Mouse (Mus musculus) neural tube, embryonic 13.5 days (tissue): ENCODE measurements around the gene Bcl2l11. TPM values are rescaled to one million over a fixed set of nuclear protein-coding genes. Genes with fewer than 3 reads are reported as not detected.

Source experiments
- ATAC-seq: fragments of 200-750 bp; cut with Nextera tagmentation; 2 replicates; pipeline ENCODE4 v1.8.0; 2017; ENCODE audit warnings: low read depth, mild to moderate bottlenecking, moderate TSS enrichment, moderate library complexity
- H3K27ac ChIP-seq: fragments of 300-500 bp; sonication (generic); replicated peaks from 2 replicates; pipeline ENCODE4 v1.5.1; 2015; ENCODE audit warnings: moderate library complexity, mild to moderate bottlenecking, inconsistent platforms
- H3K27me3 ChIP-seq: fragments of 300-500 bp; sonication (generic); 2 replicates; pipeline ENCODE4 v1.6.1; 2015; ENCODE audit warnings: mild to moderate bottlenecking, inconsistent platforms
- H3K36me3 ChIP-seq: fragments of 300-500 bp; sonication (generic); 2 replicates; pipeline ENCODE4 v1.6.1; 2015; ENCODE audit warnings: mild to moderate bottlenecking, inconsistent platforms
- H3K4me1 ChIP-seq: fragments of 300-500 bp; sonication (generic); replicated peaks from 2 replicates; pipeline ENCODE4 v1.6.1; 2015; ENCODE audit warnings: inconsistent platforms
- H3K4me2 ChIP-seq: fragments of 300-500 bp; sonication (generic); 2 replicates; pipeline ENCODE4 v1.6.1; 2015; ENCODE audit warnings: inconsistent platforms, mild to moderate bottlenecking, moderate library complexity
- H3K4me3 ChIP-seq: fragments of 300-500 bp; sonication (generic); 2 replicates; pipeline ENCODE4 v1.5.1; 2015; ENCODE audit warnings: mild to moderate bottlenecking, inconsistent platforms
- H3K9ac ChIP-seq: fragments of 300-500 bp; sonication (generic); 2 replicates; pipeline ENCODE4 v1.6.1; 2015; ENCODE audit warnings: moderate library complexity, mild to moderate bottlenecking, inconsistent platforms
- H3K9me3 ChIP-seq: fragments of 300-500 bp; sonication (generic); 2 replicates; pipeline ENCODE4 v1.6.1; 2016; ENCODE audit warnings: inconsistent platforms
- WGBS: fragments of 180-500 bp; shearing (Covaris S2); methylation state at CpG from one replicate; pipeline ENCODE4 v1.1.7; 2015; 5-methylcytosine and 5-hydroxymethylcytosine counted together
- polyA plus RNA-seq: library from polyadenylated mRNA; unstranded; fragments of >200 nt; fragmentation: Nextera tagmentation; extraction: Ambion mirVana; gene quantifications from 2 replicates; pipeline ENCODE4 v1.2.1, GENCODE M21; 2015

The Bcl2l11 gene
- polyA plus RNA-seq, 1 experiment from 2014 or later, result 14.8 TPM

DNA sequence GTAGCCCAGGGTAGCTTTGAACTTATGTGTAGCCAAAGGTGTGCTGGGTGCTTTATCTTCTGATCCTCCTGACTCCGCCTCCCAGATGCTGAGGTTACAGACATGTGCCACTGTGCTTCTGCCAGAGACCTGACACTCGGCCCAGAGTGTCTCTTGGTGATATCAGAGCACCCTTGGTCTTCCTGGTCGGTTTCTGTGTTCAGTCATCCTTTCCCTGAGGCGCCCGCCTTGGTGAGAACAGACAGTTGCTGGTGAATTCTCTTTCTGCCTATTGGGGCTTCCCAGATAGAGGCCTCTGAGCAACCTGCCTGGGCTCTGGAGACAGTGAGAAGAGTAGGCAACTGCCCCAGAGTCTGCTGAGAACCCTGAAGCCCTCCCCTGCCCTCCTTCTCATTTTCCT lies 6.8 kb downstream of the Bcl2l11 start:
- 92% methylated on average over 5 of the region's 5 CpGs for WGBS

DNA sequence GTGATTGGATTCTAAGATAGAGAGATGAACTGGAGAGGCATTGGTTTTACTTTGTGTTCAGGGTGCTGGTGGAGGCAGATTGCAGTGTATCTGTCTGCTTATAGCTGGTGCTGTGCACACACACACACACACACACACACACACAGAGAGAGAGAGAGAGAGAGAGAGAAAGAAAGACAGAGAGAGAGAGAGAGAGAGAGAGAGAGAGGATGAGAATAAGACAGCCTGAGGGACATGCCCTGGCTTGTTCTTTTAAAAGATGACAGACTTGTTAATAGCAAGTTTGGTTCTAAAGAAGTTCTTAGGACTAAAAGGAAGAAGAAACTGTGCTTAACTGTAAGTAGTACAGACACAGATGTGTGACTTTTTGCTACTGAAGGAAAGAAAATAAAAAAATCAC lies 8.0 kb downstream of the Bcl2l11 start:
- Histone ChIP-seq H3K4me3 (no peak overlapping the region), H3K9ac (no peak overlapping the region), H3K27me3 (no peaks in the 10 kb centered on the region; the same call in 1 of the 2 replicates), H3K27ac (no peak overlapping the region), H3K36me3 (peaks cover 20% of the 10 kb centered on the region), H3K4me1 (peaks cover 67% of the 10 kb centered on the region), H3K4me2 (no peak overlapping the region), H3K9me3 (no peaks in the 10 kb centered on the region)
- ATAC-seq, result no peak

More for the DNA sequence above, 6.8 kb downstream of the Bcl2l11 start:
- peaks cover 20% of the 10 kb centered on the region for H3K36me3 ChIP-seq
- H3K27ac ChIP-seq, result no peak overlapping the region
- no peak for ATAC-seq
- no peak overlapping the region for H3K4me3 ChIP-seq
- H3K9me3 ChIP-seq, result no peaks in the 10 kb centered on the region
- H3K27me3 ChIP-seq, result no peaks in the 10 kb centered on the region; the same call in 1 of the 2 replicates
- H3K4me2 ChIP-seq, result no peak overlapping the region
- peaks cover 64% of the 10 kb centered on the region for H3K4me1 ChIP-seq
- H3K9ac ChIP-seq, result no peak overlapping the region

DNA sequence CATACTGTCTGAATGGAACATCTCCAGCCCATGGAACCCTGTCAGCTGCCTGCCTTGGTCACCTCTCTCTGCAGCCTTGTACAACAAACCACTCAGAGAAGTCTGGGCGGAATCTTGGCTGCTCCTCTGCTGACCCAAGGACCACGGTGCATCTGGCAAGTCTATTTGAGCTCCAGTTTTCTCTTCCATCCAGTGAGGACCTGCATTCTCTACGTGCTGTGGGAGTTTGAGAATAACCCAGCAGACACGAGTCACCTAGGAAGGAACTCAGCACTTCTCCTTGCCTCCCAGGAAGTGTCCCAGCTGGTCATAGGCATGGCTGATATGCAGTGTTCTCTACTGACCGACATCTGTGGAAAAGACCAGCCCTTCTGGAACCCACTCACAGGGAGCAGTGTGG lies 8.6 kb downstream of the Bcl2l11 start:
- H3K4me3 ChIP-seq, result no peak overlapping the region

DNA sequence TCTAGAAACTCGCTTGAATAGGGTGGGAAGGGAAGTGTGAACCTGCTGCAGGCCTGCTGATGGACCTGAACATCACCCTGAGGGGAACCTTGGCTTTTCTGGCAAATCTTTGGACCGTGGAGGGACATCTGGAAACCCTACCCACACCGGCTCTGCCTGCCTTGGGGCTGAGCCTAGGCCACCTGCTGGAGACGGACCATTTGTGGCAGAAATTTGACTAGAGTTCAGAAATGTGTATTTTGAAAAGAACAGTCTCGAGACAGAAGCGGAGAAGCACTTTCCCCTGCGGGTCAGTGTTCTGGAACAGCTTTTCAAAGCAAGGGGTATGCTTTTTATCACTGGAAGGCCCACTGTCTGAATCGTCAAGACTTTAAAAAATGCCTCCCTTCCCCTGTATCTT lies 9.1 kb downstream of the Bcl2l11 start:
- Histone ChIP-seq H3K36me3 (peaks cover 20% of the 10 kb centered on the region), H3K9ac (no peak overlapping the region), H3K27me3 (no peaks in the 10 kb centered on the region), H3K4me1 (peaks cover 68% of the 10 kb centered on the region), H3K4me2 (no peak overlapping the region), H3K27ac (no peak overlapping the region), H3K4me3 (no peak overlapping the region), H3K9me3 (no peaks in the 10 kb centered on the region)
- 69% methylated on average over 8 of the region's 8 CpGs for WGBS
- no peak for ATAC-seq

More for the DNA sequence above, 8.6 kb downstream of the Bcl2l11 start:
- H3K4me2 ChIP-seq, result no peak overlapping the region
- no peak overlapping the region for H3K9ac ChIP-seq
- no peak overlapping the region for H3K27ac ChIP-seq
- H3K27me3 ChIP-seq, result no peaks in the 10 kb centered on the region
- H3K4me1 ChIP-seq, result peaks cover 68% of the 10 kb centered on the region
- WGBS, result 81% methylated on average over 5 of the region's 5 CpGs
- H3K36me3 ChIP-seq, result peaks cover 20% of the 10 kb centered on the region
- ATAC-seq, result no peak
- no peaks in the 10 kb centered on the region for H3K9me3 ChIP-seq

DNA sequence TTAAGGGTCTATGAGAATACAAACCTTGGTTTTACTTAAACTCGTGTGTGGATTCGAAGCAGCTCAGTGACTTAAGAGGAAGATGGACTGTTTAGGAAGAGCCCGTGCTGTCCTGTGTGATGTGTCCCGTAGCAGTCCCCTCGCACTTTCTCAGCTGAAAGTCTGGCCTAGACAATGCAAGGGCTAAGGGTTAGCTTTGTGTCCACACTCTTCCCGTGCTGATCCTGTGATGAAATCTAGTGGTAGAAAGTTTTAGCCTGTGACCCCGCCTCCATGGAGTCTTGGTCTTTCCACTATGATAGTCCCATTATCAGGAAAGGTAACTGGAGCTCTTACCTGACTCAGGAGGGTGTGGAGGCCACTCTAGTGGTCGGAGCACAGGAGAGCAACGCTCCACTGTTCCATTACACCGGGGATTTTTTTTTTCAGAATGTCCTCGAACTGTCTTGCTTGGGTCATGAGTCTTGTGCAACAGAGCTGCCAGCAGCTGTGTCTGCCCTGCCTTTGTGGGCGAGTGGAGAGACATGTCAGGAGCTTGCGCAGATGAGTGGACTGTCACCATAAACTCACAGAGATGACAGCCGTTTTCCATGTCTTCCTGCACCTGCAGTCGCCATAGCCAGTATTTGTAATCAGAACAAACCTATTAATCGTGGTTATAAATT lies 11.1 kb downstream of the Bcl2l11 start:
- Histone ChIP-seq H3K27me3 (no peaks in the 10 kb centered on the region), H3K4me2 (no peak overlapping the region), H3K36me3 (peaks cover 10% of the 10 kb centered on the region; the same call in 1 of the 2 replicates), H3K4me1 (peaks cover 67% of the 10 kb centered on the region), H3K9ac (no peak overlapping the region), H3K27ac (no peak overlapping the region), H3K9me3 (no peaks in the 10 kb centered on the region), H3K4me3 (no peak overlapping the region)
- 88% methylated on average over 16 of the region's 16 CpGs for WGBS
- no peak for ATAC-seq

DNA sequence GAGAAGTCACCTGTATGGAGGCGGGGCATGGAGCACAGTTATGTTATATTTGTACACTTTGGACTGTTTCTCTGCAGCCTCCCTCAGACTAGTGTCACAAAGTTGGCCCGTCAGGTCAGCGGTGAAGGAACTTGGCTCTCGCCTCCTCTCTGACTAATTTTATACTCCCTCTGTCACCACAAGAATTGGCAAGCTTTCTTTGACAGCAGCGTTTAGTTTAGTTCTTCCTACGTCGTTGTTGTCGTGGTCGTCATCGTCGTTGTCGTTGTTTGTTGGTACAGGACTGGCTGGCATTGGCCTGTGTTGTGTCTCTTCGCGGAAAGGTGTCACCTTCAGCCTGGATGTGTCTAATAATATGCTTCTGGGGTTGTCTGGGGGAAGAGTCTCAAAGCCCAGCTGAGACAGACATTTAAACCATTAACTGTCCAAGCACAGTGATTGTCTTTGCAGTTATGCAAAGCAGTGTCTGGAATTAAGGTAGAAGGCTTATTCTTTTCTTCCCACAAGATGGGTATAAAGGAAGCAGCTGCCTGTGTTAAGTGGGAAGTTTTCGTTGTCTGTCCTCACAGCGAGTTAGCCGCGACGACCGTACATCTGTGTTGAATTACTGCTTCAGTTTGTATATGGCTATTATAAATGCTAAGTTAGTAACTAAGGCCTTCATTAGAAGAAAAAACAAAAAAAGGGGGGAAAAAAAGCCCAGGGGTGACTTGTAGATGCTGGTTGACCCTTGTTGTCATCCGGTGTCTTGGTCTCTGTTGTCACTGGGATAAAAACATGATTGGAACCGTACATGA lies 11.8 kb downstream of the Bcl2l11 start:
- Histone ChIP-seq H3K9me3 (no peaks in the 10 kb centered on the region), H3K36me3 (peaks cover 8% of the 10 kb centered on the region; the same call in 1 of the 2 replicates), H3K4me2 (no peak overlapping the region), H3K9ac (no peak overlapping the region), H3K27ac (no peak overlapping the region), H3K4me3 (no peak overlapping the region), H3K27me3 (no peaks in the 10 kb centered on the region), H3K4me1 (peaks cover 67% of the 10 kb centered on the region)
- no peak for ATAC-seq
- 74% methylated on average over 22 of the region's 22 CpGs for WGBS

DNA sequence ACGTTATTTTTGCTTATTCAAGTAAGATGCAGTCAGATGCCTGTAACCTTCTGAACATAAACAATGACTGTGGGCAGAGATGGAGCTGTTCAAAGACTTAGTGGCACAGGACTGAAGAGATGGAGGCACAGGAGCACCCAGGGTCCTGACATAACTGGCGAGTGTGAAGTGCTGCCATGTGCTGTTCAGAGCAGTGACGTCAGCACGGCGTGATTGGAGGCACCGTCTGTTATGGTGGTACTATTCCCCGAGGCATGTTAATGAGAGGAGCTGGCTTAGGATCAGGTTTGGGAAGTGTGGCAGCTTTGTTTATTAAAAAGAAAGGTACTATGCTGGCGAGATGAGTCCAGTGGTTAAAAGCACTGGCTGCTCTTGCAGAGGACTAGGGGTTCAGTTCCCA lies 13.1 kb downstream of the Bcl2l11 start:
- WGBS, result 34% methylated on average over 8 of the region's 8 CpGs
- H3K9ac ChIP-seq, result no peak overlapping the region
- H3K27me3 ChIP-seq, result no peaks in the 10 kb centered on the region
- H3K27ac ChIP-seq, result peak overlapping the region; percentile 75
- ATAC-seq, result peak; percentile 74
- no peaks in the 10 kb centered on the region for H3K9me3 ChIP-seq
- H3K4me2 ChIP-seq, result no peak overlapping the region
- H3K4me3 ChIP-seq, result no peak overlapping the region
- H3K36me3 ChIP-seq, result no peaks in the 10 kb centered on the region
- peaks cover 65% of the 10 kb centered on the region for H3K4me1 ChIP-seq

DNA sequence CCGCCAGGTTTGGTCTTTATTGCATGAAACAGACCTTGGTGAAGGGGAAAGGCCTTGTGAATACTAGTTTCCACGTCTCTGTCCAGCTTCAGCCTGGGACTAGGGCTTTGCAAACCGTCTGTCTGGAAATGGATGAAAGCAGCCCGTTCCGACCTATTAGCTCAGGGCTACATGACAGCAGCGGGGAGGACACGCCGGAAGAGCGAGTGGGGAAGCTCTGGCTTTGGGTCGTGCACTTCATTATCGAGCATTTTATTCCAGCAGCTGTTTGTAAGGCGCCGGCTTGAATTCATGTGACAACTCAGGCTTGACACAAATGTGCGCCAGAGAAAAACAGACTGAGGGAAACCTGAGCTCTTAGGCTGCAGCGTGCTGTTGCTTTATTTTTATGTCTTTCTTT lies 13.9 kb downstream of the Bcl2l11 start:
- Histone ChIP-seq H3K36me3 (no peaks in the 10 kb centered on the region), H3K27ac (peak overlapping the region; percentile 75), H3K27me3 (no peaks in the 10 kb centered on the region), H3K4me2 (peak overlapping the region; percentile 21), H3K4me1 (peaks cover 57% of the 10 kb centered on the region), H3K9me3 (no peaks in the 10 kb centered on the region), H3K9ac (peak overlapping the region; percentile 41; the same call in 1 of the 2 replicates), H3K4me3 (no peak overlapping the region)
- whole genome bisulfite sequencing, result 56% methylated on average over 15 of the region's 15 CpGs
- peak; percentile 48; the same call in 1 of the 2 replicates for ATAC-seq

DNA sequence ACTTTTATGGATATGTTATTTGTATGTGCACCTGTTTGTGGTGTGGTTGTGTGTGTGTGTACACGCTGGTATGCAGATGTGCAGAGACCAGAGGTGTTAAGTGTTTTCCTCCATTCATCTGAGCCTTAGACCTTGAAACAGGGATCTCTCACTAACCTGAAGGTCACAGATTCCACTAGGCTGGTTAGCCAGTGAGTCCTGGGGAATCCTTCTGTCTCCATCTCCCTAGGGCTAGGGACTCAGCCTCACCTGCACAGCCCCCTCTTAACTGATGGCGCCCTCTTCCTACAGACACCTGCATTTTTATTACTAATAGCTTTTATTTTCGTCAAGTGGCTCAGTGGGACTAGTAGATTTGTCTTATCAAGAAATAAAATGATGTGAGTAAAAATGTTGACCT lies 14.3 kb downstream of the Bcl2l11 start:
- Histone ChIP-seq H3K36me3 (no peaks in the 10 kb centered on the region), H3K9ac (no peak overlapping the region; the same call in 1 of the 2 replicates), H3K4me2 (peak overlapping the region; percentile 21)

DNA sequence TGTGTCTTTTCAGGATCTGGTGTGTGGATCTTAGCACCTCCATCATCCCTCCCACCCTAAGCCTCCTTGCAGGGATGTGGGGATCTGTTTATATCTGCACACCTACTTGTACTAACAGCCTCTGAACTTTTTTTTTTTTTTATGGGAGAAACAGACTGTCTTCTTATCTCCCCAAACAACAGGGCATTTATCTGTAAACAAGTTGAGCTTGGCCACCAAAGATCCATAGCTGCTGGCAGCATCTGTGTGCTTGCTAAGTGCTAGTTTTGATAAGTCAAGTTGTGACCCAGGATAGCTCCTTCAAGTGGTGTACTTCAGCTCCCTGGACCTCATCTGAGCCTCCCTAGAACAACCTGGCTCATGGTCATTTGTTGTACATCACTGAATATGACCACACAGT lies 18.2 kb downstream of the Bcl2l11 start:
- Histone ChIP-seq H3K27ac (no peak overlapping the region), H3K36me3 (peaks cover 20% of the 10 kb centered on the region), H3K4me1 (peaks cover 30% of the 10 kb centered on the region), H3K4me3 (no peak overlapping the region), H3K27me3 (no peaks in the 10 kb centered on the region), H3K9ac (no peak overlapping the region), H3K4me2 (no peak overlapping the region), H3K9me3 (no peaks in the 10 kb centered on the region)
- no peak for ATAC-seq

More for the DNA sequence above, 14.3 kb downstream of the Bcl2l11 start:
- no peaks in the 10 kb centered on the region for H3K27me3 ChIP-seq
- H3K4me3 ChIP-seq, result no peak overlapping the region
- H3K27ac ChIP-seq, result peak overlapping the region; percentile 75; the same call in 1 of the 2 replicates
- 75% methylated on average over 3 of the region's 3 CpGs for WGBS
- peaks cover 53% of the 10 kb centered on the region for H3K4me1 ChIP-seq
- H3K9me3 ChIP-seq, result no peaks in the 10 kb centered on the region
- 0 out of 2 replicates have a peak, but pooled peaks have one; percentile 28 for ATAC-seq

DNA sequence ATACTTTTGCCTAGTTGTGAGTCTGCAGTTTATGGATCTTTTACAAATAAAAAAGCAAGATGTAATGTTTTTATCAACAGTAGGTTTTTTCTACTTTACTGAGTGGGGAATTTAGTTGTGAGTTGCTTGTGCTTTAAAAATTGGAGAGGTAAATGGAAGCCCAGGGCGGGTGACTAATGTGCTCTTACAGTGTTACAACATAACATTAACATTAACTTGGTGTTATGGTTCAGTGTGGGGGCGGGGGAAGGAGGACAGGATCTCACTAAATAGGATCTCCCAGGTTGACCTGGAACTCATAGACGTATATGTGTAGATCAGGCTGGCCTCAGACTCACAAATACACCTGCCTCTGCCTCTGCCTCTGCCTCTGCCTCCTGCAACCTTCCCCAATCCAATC lies 19.6 kb downstream of the Bcl2l11 start:
- 70% methylated on average over 3 of the region's 3 CpGs for WGBS
- Histone ChIP-seq H3K9me3 (no peaks in the 10 kb centered on the region), H3K36me3 (peaks cover 30% of the 10 kb centered on the region), H3K4me1 (peaks cover 16% of the 10 kb centered on the region), H3K27ac (no peak overlapping the region), H3K4me2 (no peak overlapping the region), H3K9ac (no peak overlapping the region), H3K4me3 (no peak overlapping the region), H3K27me3 (no peaks in the 10 kb centered on the region)
- no peak for ATAC-seq

DNA sequence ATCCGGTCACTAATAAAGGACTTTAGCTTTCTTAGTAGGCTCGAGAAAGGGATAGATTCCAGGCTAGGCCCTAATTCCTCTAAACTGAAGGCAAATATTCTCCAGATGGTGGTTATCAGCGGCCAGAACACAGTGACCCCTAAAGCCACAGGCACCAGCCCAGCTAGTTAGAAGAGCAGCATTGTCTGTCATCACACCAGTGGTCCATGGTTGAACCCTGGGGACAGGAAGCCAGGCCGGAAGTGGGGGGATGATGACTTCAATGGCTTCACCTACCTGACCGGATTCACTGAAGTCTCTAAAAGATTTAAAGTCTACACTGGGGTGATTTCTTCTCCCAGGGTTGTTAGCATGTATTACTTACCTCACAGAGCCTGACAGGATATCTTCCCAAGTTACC lies 23.8 kb downstream of the Bcl2l11 start:
- peaks cover 40% of the 10 kb centered on the region for H3K4me1 ChIP-seq
- H3K36me3 ChIP-seq, result peaks cover 36% of the 10 kb centered on the region
- H3K4me2 ChIP-seq, result no peak overlapping the region
- no peak for ATAC-seq
- H3K27me3 ChIP-seq, result no peaks in the 10 kb centered on the region
- 89% methylated on average over 5 of the region's 5 CpGs for WGBS
- H3K9me3 ChIP-seq, result no peaks in the 10 kb centered on the region
- H3K27ac ChIP-seq, result no peak overlapping the region
- H3K9ac ChIP-seq, result no peak overlapping the region
- no peak overlapping the region for H3K4me3 ChIP-seq
